Mouse (Mus musculus): ENCODE data around the gene Bzw2. TPM values are rescaled to one million over a fixed set of nuclear protein-coding genes. Genes with fewer than 3 reads are reported as not detected.
"Not testable (repeated sequence)": the region's sequence is repeated elsewhere in the genome, so short reads cannot be mapped to it uniquely, and the experiment has no call there.

The Bzw2 gene
- 100 to 1,000 TPM; 146 to 148 TPM for total RNA-seq (2021)
- long read RNA-seq, experiment 1, transcript Bzw2-201 (12 exons, 1,871 nt), result major isoform, 155 of 164 reads
- long read RNA-seq, experiment 1, partial matches to known transcripts, result 6 of 164 reads
- long read RNA-seq, experiment 1, other reads (novel, unspliced or antisense), result 2 of 164 reads
- long read RNA-seq, experiment 2, transcript Bzw2-201 (12 exons, 1,871 nt), result major isoform, 109 of 119 reads
- long read RNA-seq, experiment 2, partial matches to known transcripts, result 3 of 119 reads
- long read RNA-seq, experiment 2, other reads (novel, unspliced or antisense), result 6 of 119 reads

- intact Hi-C loops (cut with DNase I), result loop anchor here (5.0 kb wide), 2 partner anchors 40 to 110 kb away; no protein-coding TSS in a partner anchor
- DNase-seq, result peak; percentile 69 to 72
These were observed at the start of gene Bzw2 for GRCm38 (mm10) chr12:36157638-36158308. Gene Bzw2 (minus strand): TSS chr12:36158080.

GRCm38 (mm10) chr12:36207072-36207799 lies 49.4 kb upstream of the Bzw2 start:
- peak; percentile 51 to 60 for DNase-seq
- intact Hi-C loops (cut with DNase I), result no loop called here

- DNase-seq; intact Hi-C loops (cut with DNase I): not testable (repeated sequence)
These were observed 47.8 kb upstream of the Bzw2 start for GRCm38 (mm10) chr12:36205579-36206119.

GRCm38 (mm10) chr12:36194976-36195375 lies 37.1 kb upstream of the Bzw2 start:
- DNase-seq, result no peak
- intact Hi-C loops (cut with DNase I), result no loop called here

- intact Hi-C loops (cut with DNase I), result no loop called here
- no peak for DNase-seq
These were observed 32.5 kb upstream of the Bzw2 start for GRCm38 (mm10) chr12:36190343-36190742.

- intact Hi-C loops (cut with DNase I), result loop anchor here (10.0 kb wide), 1 partner anchor 295 kb away; no protein-coding TSS in a partner anchor
- DNase-seq, result no peak
These were observed 31.7 kb upstream of the Bzw2 start for GRCm38 (mm10) chr12:36189610-36190009.

- intact Hi-C loops (cut with DNase I), result loop anchor here (10.0 kb wide), 1 partner anchor 292 kb away; no protein-coding TSS in a partner anchor
- no peak for DNase-seq
These were observed 29.2 kb upstream of the Bzw2 start for GRCm38 (mm10) chr12:36187081-36187480.

GRCm38 (mm10) chr12:36182570-36182969 lies 24.7 kb upstream of the Bzw2 start:
- intact Hi-C loops (cut with DNase I), result loop anchor here (10.0 kb wide), 1 partner anchor 288 kb away; no protein-coding TSS in a partner anchor
- DNase-seq, result peak; percentile 15 to 28

- intact Hi-C loops (cut with DNase I), result no loop called here
- no peak for DNase-seq
These were observed 19.3 kb upstream of the Bzw2 start for GRCm38 (mm10) chr12:36177227-36177626.

GRCm38 (mm10) chr12:36165299-36165698 lies 7.4 kb upstream of the Bzw2 start:
- DNase-seq, result no peak
- intact Hi-C loops (cut with DNase I), result no loop called here

- intact Hi-C loops (cut with DNase I), result no loop called here
These were observed 6.4 kb upstream of the Bzw2 start for GRCm38 (mm10) chr12:36164126-36164791.

GRCm38 (mm10) chr12:36157304-36157637 lies 609 bp downstream of the Bzw2 start:
- DNase-seq, result no peak
- intact Hi-C loops (cut with DNase I), result loop anchor here (5.0 kb wide), 2 partner anchors 40 to 110 kb away; no protein-coding TSS in a partner anchor

More at GRCm38 (mm10) chr12:36164126-36164791, 6.4 kb upstream of the Bzw2 start:
- DNase-seq, result no peak

- peak; percentile 92 to 93 for DNase-seq
- intact Hi-C loops (cut with DNase I), result loop anchor here (5.0 kb wide), 2 partner anchors 39 to 109 kb away; no protein-coding TSS in a partner anchor
These were observed 1.1 kb downstream of the Bzw2 start, which contains the start of gene Ankmy2 for GRCm38 (mm10) chr12:36156637-36157303. Gene Ankmy2 (plus strand): TSS chr12:36157114.

GRCm38 (mm10) chr12:36156101-36156636 lies 1.7 kb downstream of the Bzw2 start:
- no peak for DNase-seq
- intact Hi-C loops (cut with DNase I), result loop anchor here (5.0 kb wide), 2 partner anchors 39 to 109 kb away; no protein-coding TSS in a partner anchor

GRCm38 (mm10) chr12:36155141-36155641 lies 2.7 kb downstream of the Bzw2 start:
- no peak for DNase-seq
- intact Hi-C loops (cut with DNase I), result loop anchor here (5.0 kb wide), 2 partner anchors 38 to 108 kb away; no protein-coding TSS in a partner anchor

GRCm38 (mm10) chr12:36150737-36151136 lies 7.1 kb downstream of the Bzw2 start:
- intact Hi-C loops (cut with DNase I), result no loop called here
- DNase-seq, result no peak

- intact Hi-C loops (cut with DNase I), result no loop called here
- DNase-seq, result peak in 1 of 2 experiments; percentile 43
These were observed 7.6 kb downstream of the Bzw2 start for GRCm38 (mm10) chr12:36150265-36150664.

- intact Hi-C loops (cut with DNase I), result no loop called here
These were observed 11.5 kb downstream of the Bzw2 start for GRCm38 (mm10) chr12:36146230-36147011.

More at GRCm38 (mm10) chr12:36146230-36147011, 11.5 kb downstream of the Bzw2 start:
- DNase-seq, result no peak
